Mouse (Mus musculus) MEL (cell line): Measurements from ENCODE around the gene Gnl1. TPM values are rescaled to one million over a fixed set of nuclear protein-coding genes. Genes with fewer than 3 reads are reported as not detected.

ENCODE experiments used
- DNase-seq: peaks from one replicate; pipeline ENCODE4 v3.0.0; 2011; ENCODE audit warnings: low read depth, low spot score
- H3K27ac ChIP-seq: 2 replicates; pipeline ENCODE4 v1.5.1; 2012; ENCODE audit warnings: low read depth, mild to moderate bottlenecking, control low read depth, low read length, moderate library complexity; ENCODE audit not compliant: control insufficient read depth
- H3K27me3 ChIP-seq, 2 experiments: fragments of 150-350 bp in 1 of 2; sonication (generic) in 1 of 2; 2 replicates each; pipeline ENCODE4 v1.6.1; 2012; ENCODE audit warnings: low read length in 2 of 2, mild to moderate bottlenecking in 2 of 2, improper control_type of control experiment in 1 of 2, moderate library complexity in 1 of 2; ENCODE audit not compliant: insufficient read depth in 2 of 2, control insufficient read depth in 1 of 2
- H3K36me3 ChIP-seq, 2 experiments: 2 replicates each; pipeline ENCODE4 v1.6.1; 2012 to 2014; ENCODE audit warnings: low read length in 2 of 2, improper control_type of control experiment in 1 of 2, inconsistent platforms in 1 of 2, mild to moderate bottlenecking in 1 of 2; ENCODE audit not compliant: insufficient read depth in 2 of 2, control insufficient read depth in 1 of 2
- H3K4me1 ChIP-seq, 2 experiments: fragments of 150-350 bp in 1 of 2; sonication (generic) in 1 of 2; 2 replicates each; pipeline ENCODE4 v1.6.1; 2012; ENCODE audit warnings: low read length in 2 of 2, improper control_type of control experiment in 1 of 2, mild to moderate bottlenecking in 1 of 2; ENCODE audit not compliant: insufficient read depth in 2 of 2, control insufficient read depth in 1 of 2
- H3K4me3 ChIP-seq, 2 experiments: fragments of 150-350 bp in 1 of 2; sonication (generic) in 1 of 2; 2 replicates each; pipeline ENCODE4 v1.5.1; 2012; ENCODE audit warnings: low read depth in 2 of 2, low read length in 2 of 2, mild to moderate bottlenecking in 2 of 2, moderate library complexity in 2 of 2, control low read depth in 1 of 2, improper control_type of control experiment in 1 of 2; ENCODE audit not compliant: control insufficient read depth in 1 of 2, insufficient read depth in 1 of 2
- H3K79me2 ChIP-seq: 2 replicates; pipeline ENCODE4 v1.6.1; 2012; ENCODE audit warnings: mild to moderate bottlenecking, low read length, moderate library complexity; ENCODE audit not compliant: control insufficient read depth, poor library complexity, insufficient read depth
- H3K9ac ChIP-seq: 2 replicates; pipeline ENCODE4 v1.6.1; 2012; ENCODE audit warnings: low read depth, mild to moderate bottlenecking, control low read depth, low read length, moderate library complexity; ENCODE audit not compliant: control insufficient read depth, poor library complexity, severe bottlenecking
- H3K9me3 ChIP-seq: fragments of 150-350 bp; sonication (generic); replicated peaks from 2 replicates; pipeline ENCODE4 v1.6.1; 2012; ENCODE audit warnings: mild to moderate bottlenecking, low read length, improper control_type of control experiment, moderate library complexity; ENCODE audit not compliant: insufficient read depth
- BHLHE40 ChIP-seq: IDR thresholded peaks from 2 replicates; pipeline ENCODE4 v1.6.1; 2012; ENCODE audit warnings: low read depth, mild to moderate bottlenecking, inconsistent platforms, low read length, improper control_type of control experiment, borderline replicate concordance
- CHD1 ChIP-seq: IDR thresholded peaks from 2 replicates; pipeline ENCODE4 v1.6.1; 2012; ENCODE audit warnings: low read depth, mild to moderate bottlenecking, inconsistent platforms, low read length, improper control_type of control experiment
- CHD2 ChIP-seq: IDR thresholded peaks from 2 replicates; pipeline ENCODE4 v1.6.1; 2011; ENCODE audit warnings: low read length, improper control_type of control experiment
- CTCF ChIP-seq, 3 experiments: IDR thresholded peaks in 2 of 3; conservative IDR thresholded peaks in 1 of 3; 2 replicates each; pipeline ENCODE4 v1.5.1; 2011 to 2012; ENCODE audit warnings: low read length in 3 of 3, low read depth in 2 of 3, mild to moderate bottlenecking in 2 of 3, improper control_type of control experiment in 1 of 3, inconsistent platforms in 1 of 3, mixed read lengths in 1 of 3, moderate library complexity in 1 of 3; ENCODE audit not compliant: control insufficient read depth in 1 of 3, insufficient read depth in 1 of 3, poor library complexity in 1 of 3, severe bottlenecking in 1 of 3
- E2F4 ChIP-seq: IDR thresholded peaks from 2 replicates; pipeline ENCODE4 v1.6.1; 2011; ENCODE audit warnings: low read depth, low read length, improper control_type of control experiment, borderline replicate concordance
- ELF1 ChIP-seq: IDR thresholded peaks from 2 replicates; pipeline ENCODE4 v1.6.1; 2014; ENCODE audit warnings: low read depth, mild to moderate bottlenecking, inconsistent platforms, low read length, improper control_type of control experiment, moderate library complexity
- EP300 ChIP-seq, 2 experiments: IDR thresholded peaks; 2 replicates each; pipeline ENCODE4 v1.6.1; 2011; ENCODE audit warnings: improper control_type of control experiment in 2 of 2, low read length in 2 of 2, low read depth in 1 of 2, mild to moderate bottlenecking in 1 of 2
- ETS1 ChIP-seq: IDR thresholded peaks from 2 replicates; pipeline ENCODE4 v1.6.1; 2012; ENCODE audit warnings: low read depth, mild to moderate bottlenecking, inconsistent platforms, low read length, improper control_type of control experiment, moderate library complexity
- GABPA ChIP-seq: IDR thresholded peaks from 2 replicates; pipeline ENCODE4 v1.6.1; 2012; ENCODE audit warnings: low read depth, mild to moderate bottlenecking, inconsistent platforms, low read length, improper control_type of control experiment, moderate library complexity
- GATA1 ChIP-seq: IDR thresholded peaks from 2 replicates; pipeline ENCODE4 v1.6.1; 2011; ENCODE audit warnings: low read depth, low read length, improper control_type of control experiment
- HCFC1 ChIP-seq: IDR thresholded peaks from 2 replicates; pipeline ENCODE4 v1.6.1; 2012; ENCODE audit warnings: low read depth, mild to moderate bottlenecking, inconsistent platforms, low read length, improper control_type of control experiment, moderate library complexity
- JUND ChIP-seq: IDR thresholded peaks from 2 replicates; pipeline ENCODE4 v1.6.1; 2011; ENCODE audit warnings: low read depth, mild to moderate bottlenecking, improper control_type of control experiment, low read length
- KAT2A ChIP-seq: conservative IDR thresholded peaks from 2 replicates; pipeline ENCODE4 v1.6.1; 2012; ENCODE audit warnings: low read depth, low read length, improper control_type of control experiment, inconsistent platforms
- MAFK ChIP-seq: IDR thresholded peaks from 2 replicates; pipeline ENCODE4 v1.6.1; 2011; ENCODE audit warnings: low read depth, mild to moderate bottlenecking, low read length, improper control_type of control experiment, borderline replicate concordance
- MAX ChIP-seq: IDR thresholded peaks from 2 replicates; pipeline ENCODE4 v1.6.1; 2011; ENCODE audit warnings: low read length, improper control_type of control experiment
- MAZ ChIP-seq: IDR thresholded peaks from 2 replicates; pipeline ENCODE4 v1.6.1; 2012; ENCODE audit warnings: low read depth, mild to moderate bottlenecking, inconsistent platforms, low read length, improper control_type of control experiment
- MEF2A ChIP-seq: IDR thresholded peaks from 2 replicates; pipeline ENCODE4 v1.6.1; 2014; ENCODE audit warnings: low read depth, mild to moderate bottlenecking, inconsistent platforms, low read length, improper control_type of control experiment; ENCODE audit not compliant: poor library complexity, insufficient replicate concordance, severe bottlenecking; ENCODE audit errors: extremely low read depth
- MXI1 ChIP-seq: IDR thresholded peaks from 2 replicates; pipeline ENCODE4 v1.6.1; 2011; ENCODE audit warnings: mild to moderate bottlenecking, low read depth, low read length, improper control_type of control experiment
- MYB ChIP-seq: IDR thresholded peaks from 2 replicates; pipeline ENCODE4 v1.6.1; 2011; ENCODE audit warnings: mild to moderate bottlenecking, low read depth, low read length, improper control_type of control experiment
- NELFE ChIP-seq: IDR thresholded peaks from 2 replicates; pipeline ENCODE4 v1.6.1; 2011; ENCODE audit warnings: low read depth, low read length, improper control_type of control experiment
- NRF1 ChIP-seq: IDR thresholded peaks from 2 replicates; pipeline ENCODE4 v1.6.1; 2014; ENCODE audit warnings: low read depth, mild to moderate bottlenecking, inconsistent platforms, low read length, improper control_type of control experiment, moderate library complexity; ENCODE audit not compliant: poor library complexity, insufficient read depth, severe bottlenecking
- POLR2A ChIP-seq, 2 experiments: IDR thresholded peaks; 2 replicates each; pipeline ENCODE4 v1.6.1; 2011 to 2012; ENCODE audit warnings: low read length in 2 of 2, mild to moderate bottlenecking in 2 of 2, control low read depth in 1 of 2, improper control_type of control experiment in 1 of 2, low read depth in 1 of 2, moderate library complexity in 1 of 2; ENCODE audit not compliant: control insufficient read depth in 1 of 2, insufficient read depth in 1 of 2, poor library complexity in 1 of 2
- POLR2AphosphoS2 ChIP-seq: IDR thresholded peaks from 2 replicates; pipeline ENCODE4 v1.6.1; 2011; ENCODE audit warnings: low read length, improper control_type of control experiment
- POLR2AphosphoS5 ChIP-seq: IDR thresholded peaks from 2 replicates; pipeline ENCODE4 v1.6.1; 2012; ENCODE audit warnings: low read depth, borderline replicate concordance, mild to moderate bottlenecking, inconsistent platforms, low read length, moderate library complexity, mixed read lengths
- RAD21 ChIP-seq: IDR thresholded peaks from 2 replicates; pipeline ENCODE4 v1.6.1; 2011; ENCODE audit warnings: mild to moderate bottlenecking, low read depth, low read length, improper control_type of control experiment
- RCOR1 ChIP-seq: IDR thresholded peaks from 2 replicates; pipeline ENCODE4 v1.6.1; 2012; ENCODE audit warnings: low read depth, mild to moderate bottlenecking, inconsistent platforms, low read length, improper control_type of control experiment
- SIN3A ChIP-seq: IDR thresholded peaks from 2 replicates; pipeline ENCODE4 v1.6.1; 2012; ENCODE audit warnings: low read length, improper control_type of control experiment, inconsistent platforms
- SMC3 ChIP-seq: IDR thresholded peaks from 2 replicates; pipeline ENCODE4 v1.6.1; 2011; ENCODE audit warnings: low read depth, low read length, improper control_type of control experiment
- TAL1 ChIP-seq: IDR thresholded peaks from 2 replicates; pipeline ENCODE4 v1.6.1; 2012; ENCODE audit warnings: mild to moderate bottlenecking, inconsistent platforms, low read length, moderate library complexity, mixed read lengths
- TBP ChIP-seq: IDR thresholded peaks from 2 replicates; pipeline ENCODE4 v1.8.0; 2011; ENCODE audit warnings: low read depth, low read length, improper control_type of control experiment
- TCF12 ChIP-seq: IDR thresholded peaks from 2 replicates; pipeline ENCODE4 v1.6.1; 2014; ENCODE audit warnings: low read depth, mild to moderate bottlenecking, inconsistent platforms, low read length, improper control_type of control experiment, moderate library complexity
- UBTF ChIP-seq: IDR thresholded peaks from 2 replicates; pipeline ENCODE4 v1.6.1; 2012; ENCODE audit warnings: low read depth, mild to moderate bottlenecking, inconsistent platforms, low read length, improper control_type of control experiment, moderate library complexity, borderline replicate concordance; ENCODE audit not compliant: insufficient read depth
- USF1 ChIP-seq: IDR thresholded peaks from 2 replicates; pipeline ENCODE4 v1.6.1; 2014; ENCODE audit warnings: low read depth, mild to moderate bottlenecking, inconsistent platforms, low read length, improper control_type of control experiment, moderate library complexity
- USF2 ChIP-seq, 2 experiments: IDR thresholded peaks; 2 replicates each; pipeline ENCODE4 v1.6.1; 2011 to 2012; ENCODE audit warnings: improper control_type of control experiment in 2 of 2, low read length in 2 of 2, borderline replicate concordance in 1 of 2, inconsistent platforms in 1 of 2, low read depth in 1 of 2, mild to moderate bottlenecking in 1 of 2; ENCODE audit not compliant: insufficient read depth in 1 of 2
- ZC3H11A ChIP-seq: IDR thresholded peaks from 2 replicates; pipeline ENCODE4 v1.6.1; 2012; ENCODE audit warnings: low read depth, mild to moderate bottlenecking, inconsistent platforms, low read length, improper control_type of control experiment
- ZKSCAN1 ChIP-seq: IDR thresholded peaks from 2 replicates; pipeline ENCODE4 v1.6.1; 2012; ENCODE audit warnings: low read depth, mild to moderate bottlenecking, inconsistent platforms, low read length, improper control_type of control experiment, moderate library complexity
- ZMIZ1 ChIP-seq: IDR thresholded peaks from 2 replicates; pipeline ENCODE4 v1.6.1; 2012; ENCODE audit warnings: low read depth, mild to moderate bottlenecking, inconsistent platforms, low read length, improper control_type of control experiment, moderate library complexity
- ZNF384 ChIP-seq: IDR thresholded peaks from 2 replicates; pipeline ENCODE4 v1.6.1; 2012; ENCODE audit warnings: low read depth, mild to moderate bottlenecking, inconsistent platforms, low read length, improper control_type of control experiment
- polyA plus RNA-seq, 2 experiments: library from polyadenylated mRNA; stranded (reverse) in 1 of 2; unstranded in 1 of 2; fragments of >175 nt in 1 of 2; fragments of >200 nt in 1 of 2; gene quantifications; 2 replicates each; pipeline versions ENCODE4 v1.2.1 to v1.2.4; 2012; ENCODE audit warnings: low replicate concordance in 2 of 2, low read depth in 1 of 2; ENCODE audit not compliant: insufficient read length in 2 of 2, insufficient read depth in 1 of 2, missing spikeins in 1 of 2
- total RNA-seq: library from RNA; depleted of rRNA; stranded (reverse); fragments of 300-350 nt; gene quantifications from 2 replicates; pipeline ENCODE4 v1.2.3, GENCODE M21; 2012

Gene Gnl1
- total and polyA plus RNA-seq, 3 experiments, result 57.1 to 98.5 TPM; not detected in 1

- peak overlapping the region; percentile 26; the same call in 1 of the 2 replicates for H3K27ac ChIP-seq
- H3K27me3 ChIP-seq, result no peaks in the 10 kb centered on the region
- peaks cover 25% of the 10 kb centered on the region for H3K79me2 ChIP-seq
- H3K9me3 ChIP-seq, result no peaks in the 10 kb centered on the region
- peaks cover 0 to 11% of the 10 kb centered on the region in 2 experiments; a peak in 2 of 4 replicates for H3K36me3 ChIP-seq
- peak; percentile 90 for DNase-seq
- H3K9ac ChIP-seq, result peak overlapping the region; percentile 57
- H3K4me3 ChIP-seq, result peak overlapping the region; percentile 21 to 73; a peak in 3 of 4 replicates
- peaks cover 3 to 5% of the 10 kb centered on the region in 2 experiments for H3K4me1 ChIP-seq
- TF ChIP-seq BHLHE40 (0 out of 2 replicates have a peak, but pooled peaks have one; percentile 4), GATA1 (peak; percentile 64), JUND (no peak), TCF12 (no peak), USF1 (no peak), UBTF (no peak), CHD2 (no peak), HCFC1 (peak; percentile 75), MXI1 (peak; percentile 64), TAL1 (no peak), POLR2A (IDR thresholded peaks at IDR 0.05; ENCODE audit: control insufficient read depth in 1 of 2, insufficient read depth in 1 of 2, low read depth in 1 of 2, low read length in 2 of 2, poor library complexity in 1 of 2) (no peak), SIN3A (no peak; the same call in 1 of the 2 replicates), USF2 (IDR thresholded peaks at IDR 0.05; ENCODE audit: borderline replicate concordance in 1 of 2, insufficient read depth in 1 of 2, low read depth in 1 of 2, low read length in 2 of 2) (no peak), CHD1 (no peak), ZC3H11A (peak; percentile 74), MAX (no peak), KAT2A (no peak), MAFK (no peak), GABPA (no peak), ZMIZ1 (no peak), MAZ (no peak), NRF1 (peak; percentile 39; the same call in 1 of the 2 replicates), RAD21 (peak; percentile 83), RCOR1 (no peak), MEF2A (no peak), MYB (no peak), SMC3 (peak; percentile 90), TBP (no peak), NELFE (no peak), POLR2AphosphoS5 (no peak), POLR2AphosphoS2 (no peak), EP300 (IDR thresholded peaks at IDR 0.05; ENCODE audit: low read depth in 1 of 2, low read length in 2 of 2) (peak in 1 of 2 experiments; percentile 36; a peak in 1 of 4 replicates), CTCF (IDR thresholded peaks at IDR 0.05 in 2 of 3, conservative IDR thresholded peaks at IDR 0.05 in 1 of 3; ENCODE audit: control insufficient read depth in 1 of 3, insufficient read depth in 1 of 3, low read depth in 2 of 3, low read length in 3 of 3, poor library complexity in 1 of 3, severe bottlenecking in 1 of 3) (peak; percentile 99), E2F4 (no peak), ELF1 (no peak), ETS1 (peak; percentile 57; the same call in 1 of the 2 replicates), ZNF384 (no peak), ZKSCAN1 (no peak)
Measured at GRCm38 (mm10) chr17:35993675-35994074, 14.0 kb downstream of the Gnl1 start.
